Comparison of ENCODE assay signal across 15 mouse cellular contexts in the genomic region with DNA sequence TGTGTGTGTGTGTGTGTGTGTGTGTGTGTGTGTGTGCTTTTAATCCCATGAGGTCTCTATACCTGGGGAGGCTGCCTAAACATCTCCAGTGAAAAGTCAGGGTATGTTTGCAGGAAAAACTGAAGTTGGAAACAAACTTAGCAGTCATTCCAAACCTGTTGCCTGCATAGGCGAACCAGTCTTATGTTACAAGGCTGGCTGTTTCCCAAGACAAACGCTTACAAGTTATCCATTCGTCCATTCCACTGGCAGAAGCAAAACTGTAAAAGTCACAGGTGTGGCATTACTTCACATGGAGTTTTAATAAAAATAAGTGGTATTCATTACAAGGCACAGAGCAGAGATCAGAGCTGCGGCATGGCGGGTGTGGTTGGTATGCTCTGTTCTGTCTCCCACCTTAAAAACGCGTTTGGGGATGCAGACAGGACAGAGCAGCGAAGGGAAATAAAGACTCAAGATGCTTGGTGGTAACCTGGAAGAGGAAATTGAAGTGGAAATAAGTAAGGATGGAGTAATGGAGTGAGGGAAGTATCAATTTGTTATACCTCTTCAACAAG. TPM values are rescaled to one million over a fixed set of nuclear protein-coding genes. Genes with fewer than 3 reads are reported as not detected.
DNase-seq lines count a peak whose midpoint lies in the region; ATAC-seq lines count a peak whose summit lies in the region.
"Had no signal": no experiment of that assay in that cellular context is flagged by ENCODE, and none has a peak within 500 bp of the region (broad histone marks: within the 10 kb centered on the region; RNA-seq: fewer than 3 reads in every experiment).

No protein-coding gene starts in this region.

- intact Hi-C loops in heart, postnatal 36 days (cut with DNase I) = no loop called here

- no peak overlapping the region; the same call in 1 of the 2 replicates for H3K27ac ChIP-seq in heart, embryonic 10.5 days
- no peak overlapping the region for H3K27ac ChIP-seq in kidney, embryonic 15.5 days
- H3K27ac ChIP-seq in brown adipose tissue, adult 24 weeks (replicated peaks; ENCODE audit: low read depth, low read length) = no peak overlapping the region
- 0 out of 2 replicates have a peak overlapping the region, but pooled peaks have one; percentile 11 for H3K27ac ChIP-seq in limb, embryonic 15.5 days
- H3K27ac ChIP-seq: midbrain, embryonic 15.5 days had no signal

- WGBS in heart, embryonic 10.5 days = 59% methylated on average over 8 of the region's 8 CpGs
- 63% methylated on average over 8 of the region's 8 CpGs for WGBS in kidney, embryonic 15.5 days
- WGBS in limb, embryonic 15.5 days = 29% methylated on average over 8 of the region's 8 CpGs

- H3K9ac ChIP-seq in kidney, embryonic 15.5 days = no peak overlapping the region
- no peak overlapping the region for H3K9ac ChIP-seq in limb, embryonic 15.5 days
- H3K9ac ChIP-seq: midbrain, embryonic 15.5 days had no signal

- peak overlapping the region; percentile 97 for H3K4me2 ChIP-seq in kidney, embryonic 15.5 days
- H3K4me2 ChIP-seq in limb, embryonic 15.5 days = peak overlapping the region; percentile 98

- no peak for DNase-seq in heart, embryonic 10.5 days (ENCODE audit: low spot score)
- DNase-seq in heart, postnatal 36 days = no peak
- no peak for DNase-seq in kidney, adult 18-20 months
- DNase-seq in embryo, embryonic 10 days (ENCODE audit: low spot score) = no peak
- no peak for DNase-seq in spleen, adult 12 weeks (ENCODE audit: low spot score)
- DNase-seq: adrenal gland, postnatal 14 days; cerebellum, postnatal 14 days; lung, postnatal 4 days; right cerebral cortex, postnatal 14 days; thymus, postnatal 14 days had no signal

- no peaks in the 10 kb centered on the region for H3K4me1 ChIP-seq in heart, embryonic 10.5 days
- peaks cover 6% of the 10 kb centered on the region; the same call in 1 of the 2 replicates for H3K4me1 ChIP-seq in kidney, embryonic 15.5 days
- no peaks in the 10 kb centered on the region for H3K4me1 ChIP-seq in brown adipose tissue, adult 24 weeks (ENCODE audit: control insufficient read depth, insufficient read depth, insufficient read length, low read length)
- peaks cover 19% of the 10 kb centered on the region for H3K4me1 ChIP-seq in limb, embryonic 15.5 days

- peaks cover 31% of the 10 kb centered on the region for H3K27me3 ChIP-seq in heart, embryonic 10.5 days (ENCODE audit: insufficient read depth, poor library complexity, severe bottlenecking)
- H3K27me3 ChIP-seq in kidney, embryonic 15.5 days = peaks cover 23% of the 10 kb centered on the region
- no peaks in the 10 kb centered on the region for H3K27me3 ChIP-seq in limb, embryonic 15.5 days

- H3K4me3 ChIP-seq in heart, embryonic 10.5 days = peak overlapping the region; percentile 89
- peak overlapping the region; percentile 81 for H3K4me3 ChIP-seq in kidney, embryonic 15.5 days (replicated peaks)
- H3K4me3 ChIP-seq in brown adipose tissue, adult 24 weeks (ENCODE audit: insufficient read depth, low read depth, low read length) = 0 out of 2 replicates have a peak overlapping the region, but pooled peaks have one; percentile 6
- H3K4me3 ChIP-seq in limb, embryonic 15.5 days = peak overlapping the region; percentile 78
- H3K4me3 ChIP-seq: midbrain, embryonic 15.5 days had no signal

- H3K9me3 ChIP-seq in heart, embryonic 10.5 days = no peaks in the 10 kb centered on the region
- no peaks in the 10 kb centered on the region for H3K9me3 ChIP-seq in kidney, embryonic 15.5 days (replicated peaks)
- H3K9me3 ChIP-seq in limb, embryonic 15.5 days = no peaks in the 10 kb centered on the region
- H3K9me3 ChIP-seq: midbrain, embryonic 15.5 days had no signal

- H3K36me3 ChIP-seq in heart, embryonic 10.5 days = no peaks in the 10 kb centered on the region
- no peaks in the 10 kb centered on the region for H3K36me3 ChIP-seq in kidney, embryonic 15.5 days
- no peaks in the 10 kb centered on the region for H3K36me3 ChIP-seq in limb, embryonic 15.5 days
- H3K36me3 ChIP-seq: midbrain, embryonic 15.5 days had no signal

- ATAC-seq in kidney, embryonic 15.5 days (replicated peaks; ENCODE audit: low FRiP score) = no peak
- no peak for ATAC-seq in limb, embryonic 15.5 days (ENCODE audit: insufficient number of reproducible peaks, low FRiP score, low TSS enrichment, low read depth)
- ATAC-seq: intestine, postnatal 0 days; midbrain, embryonic 15.5 days had no signal

RNA-seq across cellular contexts. Expression of a gene that starts 1.9 kb away (rescaled TPM):
- 11.1 and 29.0 TPM in 2 replicates for polyA plus RNA-seq in heart, embryonic 10.5 days (2016; fragmentation: Nextera tagmentation; extraction: Ambion mirVana)
- total RNA-seq in heart, postnatal 36 days (2021) = 1 to 10 TPM; 2.1 to 2.5 TPM
- polyA plus RNA-seq in kidney, embryonic 15.5 days (2015; fragmentation: Nextera tagmentation; extraction: Ambion mirVana) = 7.5 and 7.8 TPM in 2 replicates
- 0.79 and 0.99 TPM in 2 replicates for polyA plus RNA-seq in brown adipose tissue, adult 24 weeks (2012; ENCODE audit: insufficient read depth, insufficient read length, missing spikeins)
- polyA plus RNA-seq in limb, embryonic 15.5 days (2015; fragmentation: Nextera tagmentation; extraction: Ambion mirVana) = 8.2 and 8.9 TPM in 2 replicates

Comparison
In these comparisons a context has a peak if more than half of its experiments do, and no peak if none do; other contexts are left out.
1. H3K4me3 ChIP-seq: peak in every context shown above with its lines; median percentile 89 in heart, embryonic 10.5 days; 81 in kidney, embryonic 15.5 days; 78 in limb, embryonic 15.5 days; 6 in brown adipose tissue, adult 24 weeks.